Mouse (Mus musculus): ENCODE measurements at regions not wholly inside any gene's neighbourhood (a gene's known extent, or its start where the extent isn't known, plus 50 kb on each side); places are given as distances from the start of the nearest gene placed in this dataset.
"Not testable (repeated sequence)": the region's sequence is repeated elsewhere in the genome, so short reads cannot be mapped to it uniquely, and the experiment has no call there.

DNA sequence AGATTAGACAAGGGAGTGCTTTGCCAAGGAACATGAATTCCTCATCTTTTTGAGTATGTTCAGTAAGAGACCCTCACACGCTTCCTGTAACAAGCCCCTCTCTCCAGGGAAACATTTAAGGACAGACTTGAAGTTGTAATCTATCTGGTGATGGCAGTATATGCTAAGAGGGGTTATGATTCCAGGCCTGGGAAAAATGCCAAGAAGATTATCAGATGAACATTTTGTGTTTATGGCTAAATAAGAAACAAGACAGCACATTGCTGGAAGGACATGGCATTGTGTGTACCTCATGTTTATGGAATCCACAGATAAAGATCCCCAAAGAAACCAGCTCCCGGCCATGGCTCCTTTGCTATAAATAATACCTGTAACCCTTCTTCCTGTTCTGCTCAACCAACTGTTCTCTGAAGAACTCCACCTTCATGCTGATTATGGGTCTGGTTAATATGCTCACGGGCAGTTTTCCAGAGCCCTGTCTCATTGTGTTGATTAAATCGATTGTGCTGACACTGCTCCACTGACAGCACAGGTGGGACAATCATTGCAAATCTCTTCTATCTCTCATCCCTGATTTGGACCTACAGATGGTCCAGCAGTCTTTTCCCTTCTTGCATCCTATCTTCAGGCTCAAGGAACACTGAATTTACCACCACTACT lies 327.7 kb downstream of the Abcc12 start:
- H3K4me3 ChIP-seq, result no peak overlapping the region
- H3K36me3 ChIP-seq, result no peaks in the 10 kb centered on the region
- no peaks in the 10 kb centered on the region for H3K27me3 ChIP-seq (ENCODE audit: insufficient read depth, poor library complexity, severe bottlenecking)
- WGBS, result 90% methylated on average over 4 of the region's 4 CpGs
- H3K27ac ChIP-seq, result no peak overlapping the region
- H3K9me3 ChIP-seq, result no peaks in the 10 kb centered on the region
- peaks cover 5% of the 10 kb centered on the region; the same call in 1 of the 2 replicates for H3K4me1 ChIP-seq (replicated peaks)
- no peak for DNase-seq (ENCODE audit: low spot score)

DNA sequence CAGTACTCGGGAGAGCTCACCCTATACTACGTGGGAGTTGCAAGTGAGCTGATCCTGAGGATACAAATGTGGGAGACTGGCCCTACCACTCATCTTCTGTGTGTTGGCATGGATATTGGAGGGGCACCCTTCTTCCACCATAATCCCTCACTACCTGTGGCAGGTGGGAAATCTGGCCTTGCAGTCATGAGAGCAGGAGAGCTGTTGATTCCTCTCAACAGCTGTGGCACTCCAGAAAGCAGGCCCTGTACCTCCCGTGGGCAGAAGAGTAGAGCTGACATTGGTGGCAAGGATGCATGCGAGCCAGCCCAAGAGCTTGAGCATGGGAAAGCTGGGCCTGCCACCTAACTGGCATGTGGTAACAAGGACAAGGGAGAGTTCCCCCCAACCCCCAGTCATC lies 345.8 kb downstream of the Abcc12 start:
- WGBS, result 88% methylated on average over 4 of the region's 4 CpGs
- no peak for DNase-seq (ENCODE audit: low spot score)
- no peak overlapping the region for H3K4me3 ChIP-seq
- no peaks in the 10 kb centered on the region for H3K36me3 ChIP-seq
- no peak overlapping the region for H3K27ac ChIP-seq
- no peaks in the 10 kb centered on the region for H3K27me3 ChIP-seq (ENCODE audit: insufficient read depth, poor library complexity, severe bottlenecking)
- H3K4me1 ChIP-seq (replicated peaks), result no peaks in the 10 kb centered on the region
- H3K9me3 ChIP-seq, result no peaks in the 10 kb centered on the region

GRCm38 (mm10) chr8:86231994-86232393 lies 348.5 kb downstream of the Abcc12 start:
- 81% methylated on average over 6 of the region's 6 CpGs for WGBS
- not testable (repeated sequence) for H3K36me3 ChIP-seq; H3K27ac ChIP-seq; H3K27me3 ChIP-seq (ENCODE audit: insufficient read depth, poor library complexity, severe bottlenecking); H3K9me3 ChIP-seq; H3K4me1 ChIP-seq (replicated peaks); DNase-seq (ENCODE audit: low spot score); H3K4me3 ChIP-seq

- DNase-seq (ENCODE audit: low spot score), result no peak
- H3K9me3 ChIP-seq, result no peaks in the 10 kb centered on the region
- H3K4me3 ChIP-seq, result no peak overlapping the region
- no peaks in the 10 kb centered on the region for H3K4me1 ChIP-seq (replicated peaks)
- H3K27ac ChIP-seq, result no peak overlapping the region
- WGBS, result 73% methylated on average over 4 of the region's 4 CpGs
- H3K27me3 ChIP-seq (ENCODE audit: insufficient read depth, poor library complexity, severe bottlenecking), result no peaks in the 10 kb centered on the region
- no peaks in the 10 kb centered on the region for H3K36me3 ChIP-seq
Measured at GRCm38 (mm10) chr8:86224851-86225250, 355.6 kb downstream of the Abcc12 start.

GRCm38 (mm10) chr8:86222715-86223114 lies 357.8 kb downstream of the Abcc12 start:
- 91% methylated on average over 7 of the region's 7 CpGs for WGBS
- Histone ChIP-seq H3K27me3 (ENCODE audit: insufficient read depth, poor library complexity, severe bottlenecking) (no peaks in the 10 kb centered on the region), H3K4me1 (replicated peaks) (no peaks in the 10 kb centered on the region), H3K4me3 (no peak overlapping the region), H3K9me3 (no peaks in the 10 kb centered on the region), H3K27ac (no peak overlapping the region), H3K36me3 (no peaks in the 10 kb centered on the region)
- DNase-seq (ENCODE audit: low spot score), result no peak

GRCm38 (mm10) chr8:86222228-86222627 lies 358.3 kb downstream of the Abcc12 start:
- no peaks in the 10 kb centered on the region for H3K27me3 ChIP-seq (ENCODE audit: insufficient read depth, poor library complexity, severe bottlenecking)
- H3K9me3 ChIP-seq, result no peaks in the 10 kb centered on the region
- no peaks in the 10 kb centered on the region for H3K4me1 ChIP-seq (replicated peaks)
- H3K4me3 ChIP-seq, result no peak overlapping the region
- no peak overlapping the region for H3K27ac ChIP-seq
- H3K36me3 ChIP-seq, result no peaks in the 10 kb centered on the region
- no peak for DNase-seq (ENCODE audit: low spot score)
- 95% methylated on average over 4 of the region's 4 CpGs for WGBS

GRCm38 (mm10) chr8:86214399-86214798 lies 366.1 kb downstream of the Abcc12 start:
- H3K4me1 ChIP-seq (replicated peaks), result no peaks in the 10 kb centered on the region
- no peaks in the 10 kb centered on the region for H3K27me3 ChIP-seq (ENCODE audit: insufficient read depth, poor library complexity, severe bottlenecking)
- no peak for DNase-seq (ENCODE audit: low spot score)
- H3K36me3 ChIP-seq, result no peaks in the 10 kb centered on the region
- H3K9me3 ChIP-seq, result no peaks in the 10 kb centered on the region
- H3K27ac ChIP-seq, result no peak overlapping the region
- 93% methylated on average over 8 of the region's 8 CpGs for WGBS
- no peak overlapping the region for H3K4me3 ChIP-seq

DNA sequence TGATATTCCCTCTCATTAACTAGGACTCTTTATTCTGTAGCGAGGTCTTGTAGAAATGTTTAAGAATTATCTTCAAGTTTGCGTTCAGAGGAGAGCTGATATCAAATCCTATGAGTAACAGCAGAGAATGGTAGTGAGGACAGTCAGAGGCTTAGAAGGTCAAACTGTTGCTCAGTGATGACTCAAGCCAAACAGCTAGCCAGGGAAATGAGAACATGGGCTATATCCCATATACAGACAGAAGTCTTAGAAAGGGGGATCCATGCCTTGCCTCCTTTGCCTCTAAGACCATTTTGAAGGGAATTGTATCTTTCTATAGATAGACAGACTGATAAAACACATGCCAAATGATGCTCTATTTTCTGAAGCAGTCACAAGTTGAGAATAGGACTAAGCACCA lies 368.0 kb downstream of the Abcc12 start:
- Histone ChIP-seq H3K36me3 (no peaks in the 10 kb centered on the region), H3K27ac (no peak overlapping the region), H3K4me3 (no peak overlapping the region), H3K9me3 (no peaks in the 10 kb centered on the region), H3K27me3 (ENCODE audit: insufficient read depth, poor library complexity, severe bottlenecking) (no peaks in the 10 kb centered on the region), H3K4me1 (replicated peaks) (no peaks in the 10 kb centered on the region)
- 96% methylated on average over 2 of the region's 2 CpGs for WGBS
- no peak for DNase-seq (ENCODE audit: low spot score)

DNA sequence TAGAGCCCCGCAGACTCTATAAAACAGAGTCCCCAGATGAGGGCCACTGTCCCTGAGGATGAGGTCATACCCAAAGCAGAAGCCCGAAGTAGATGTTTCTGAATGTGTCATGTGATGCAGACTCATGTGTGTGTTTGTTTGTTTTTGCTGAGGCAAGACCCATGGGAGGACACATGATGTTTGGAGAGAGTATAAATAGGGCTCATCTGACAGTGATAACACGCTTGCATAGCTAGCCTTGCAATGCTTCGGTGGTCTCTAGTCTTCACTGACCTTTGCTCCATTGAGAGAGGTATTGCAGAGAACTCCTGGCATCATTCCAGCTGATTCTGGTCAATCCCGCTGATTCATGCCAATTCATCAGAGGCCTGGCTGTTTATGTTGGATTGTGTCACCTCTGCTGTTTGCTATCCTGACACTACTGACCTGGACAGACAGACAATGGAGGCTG lies 368.1 kb downstream of the Phkb start:
- Histone ChIP-seq H3K4me3 (no peak overlapping the region), H3K36me3 (no peaks in the 10 kb centered on the region), H3K9me3 (no peaks in the 10 kb centered on the region), H3K27ac (no peak overlapping the region), H3K27me3 (ENCODE audit: insufficient read depth, poor library complexity, severe bottlenecking) (no peaks in the 10 kb centered on the region), H3K4me1 (replicated peaks) (no peaks in the 10 kb centered on the region)
- DNase-seq (ENCODE audit: low spot score), result no peak
- 77% methylated on average over 5 of the region's 5 CpGs for WGBS

- Histone ChIP-seq H3K9me3 (no peaks in the 10 kb centered on the region), H3K27ac (no peak overlapping the region), H3K36me3 (no peaks in the 10 kb centered on the region), H3K27me3 (ENCODE audit: insufficient read depth, poor library complexity, severe bottlenecking) (no peaks in the 10 kb centered on the region), H3K4me1 (replicated peaks) (peaks cover 9% of the 10 kb centered on the region; the same call in 1 of the 2 replicates), H3K4me3 (no peak overlapping the region)
- DNase-seq (ENCODE audit: low spot score), result no peak
- WGBS, result 63% methylated on average over 6 of the region's 6 CpGs
Measured at GRCm38 (mm10) chr8:86204421-86205229, 363.9 kb downstream of the Phkb start.

- no peak overlapping the region for H3K27ac ChIP-seq
- H3K27me3 ChIP-seq (ENCODE audit: insufficient read depth, poor library complexity, severe bottlenecking), result no peaks in the 10 kb centered on the region
- no peaks in the 10 kb centered on the region for H3K36me3 ChIP-seq
- DNase-seq (ENCODE audit: low spot score), result no peak
- 53% methylated on average over 9 of the region's 9 CpGs for WGBS
- no peak overlapping the region for H3K4me3 ChIP-seq
- no peaks in the 10 kb centered on the region for H3K9me3 ChIP-seq
- peaks cover 9% of the 10 kb centered on the region; the same call in 1 of the 2 replicates for H3K4me1 ChIP-seq (replicated peaks)
Measured at GRCm38 (mm10) chr8:86203107-86203506, 362.3 kb downstream of the Phkb start.

- no peak for DNase-seq (ENCODE audit: low spot score)
- H3K27ac ChIP-seq, result no peak overlapping the region
- H3K4me1 ChIP-seq (replicated peaks), result peaks cover 9% of the 10 kb centered on the region; the same call in 1 of the 2 replicates
- no peak overlapping the region for H3K4me3 ChIP-seq
- no peaks in the 10 kb centered on the region for H3K27me3 ChIP-seq (ENCODE audit: insufficient read depth, poor library complexity, severe bottlenecking)
- H3K36me3 ChIP-seq, result no peaks in the 10 kb centered on the region
- H3K9me3 ChIP-seq, result no peaks in the 10 kb centered on the region
- 88% methylated on average over 4 of the region's 4 CpGs for WGBS
Measured at GRCm38 (mm10) chr8:86201830-86202229, 361.1 kb downstream of the Phkb start.

GRCm38 (mm10) chr8:86192262-86192661 lies 351.5 kb downstream of the Phkb start:
- Histone ChIP-seq H3K36me3 (no peaks in the 10 kb centered on the region), H3K27ac (no peak overlapping the region), H3K4me1 (replicated peaks) (no peaks in the 10 kb centered on the region), H3K27me3 (ENCODE audit: insufficient read depth, poor library complexity, severe bottlenecking) (no peaks in the 10 kb centered on the region), H3K9me3 (no peaks in the 10 kb centered on the region), H3K4me3 (no peak overlapping the region)
- no peak for DNase-seq (ENCODE audit: low spot score)
- WGBS, result 90% methylated on average over 4 of the region's 4 CpGs

Measured in hindbrain, embryonic 10.5 days (tissue).